Mouse (Mus musculus): ENCODE data around the gene Flvcr1. TPM values are rescaled to one million over a fixed set of nuclear protein-coding genes. Genes with fewer than 3 reads are reported as not detected.
A peak's percentile ranks its signal among the peaks of the same experiment; 100 is the strongest.
"Not testable (repeated sequence)": the region's sequence is repeated elsewhere in the genome, so short reads cannot be mapped to it uniquely, and the experiment has no call there.

Flvcr1 gene
- polyA plus RNA-seq, 1 experiment from 2014 or later, result 9.8 TPM

- H3K9ac ChIP-seq, result no peak within 1 kb of the TSS
- H3K36me3 ChIP-seq, result no peaks in the 10 kb centered on the region
- no peak within 1 kb of the TSS for H3K4me2 ChIP-seq (replicated peaks)
- WGBS, result 61% methylated on average over 6 of the region's 6 CpGs
- no peak within 1 kb of the TSS for H3K4me3 ChIP-seq (replicated peaks)
- peak; percentile 81 for ATAC-seq
- no peak within 1 kb of the TSS for H3K27ac ChIP-seq
- H3K4me1 ChIP-seq (replicated peaks), result no peaks in the 10 kb centered on the region
- H3K27me3 ChIP-seq (replicated peaks), result no peaks in the 10 kb centered on the region
- H3K9me3 ChIP-seq, result no peaks in the 10 kb centered on the region
Observed at GRCm38 (mm10) chr1:191036554-191037334, 10.8 kb upstream of the Flvcr1 start, which contains the start of gene Spata45. Gene Spata45, plus strand, starts transcription at chr1:191036639.

GRCm38 (mm10) chr1:191035649-191036048, 9.7 kb upstream of the Flvcr1 start:
- H3K9ac ChIP-seq, result no peak overlapping the region
- H3K9me3 ChIP-seq, result no peaks in the 10 kb centered on the region
- ATAC-seq, result no peak
- H3K27me3 ChIP-seq (replicated peaks), result no peaks in the 10 kb centered on the region
- 34% methylated on average over 4 of the region's 4 CpGs for WGBS
- no peaks in the 10 kb centered on the region for H3K4me1 ChIP-seq (replicated peaks)
- no peak overlapping the region for H3K4me2 ChIP-seq (replicated peaks)
- no peak overlapping the region for H3K4me3 ChIP-seq (replicated peaks)
- H3K27ac ChIP-seq, result no peak overlapping the region
- no peaks in the 10 kb centered on the region for H3K36me3 ChIP-seq

GRCm38 (mm10) chr1:191030922-191031425, 5.0 kb upstream of the Flvcr1 start:
- not testable (repeated sequence) for H3K27me3 ChIP-seq (replicated peaks)

GRCm38 (mm10) chr1:191030182-191030581, 4.2 kb upstream of the Flvcr1 start:
- H3K27me3 ChIP-seq (replicated peaks), result no peaks in the 10 kb centered on the region
- no peak overlapping the region for H3K4me3 ChIP-seq (replicated peaks)
- WGBS, result 68% methylated on average over 10 of the region's 10 CpGs
- H3K27ac ChIP-seq, result no peak overlapping the region
- H3K36me3 ChIP-seq, result no peaks in the 10 kb centered on the region
- no peak for ATAC-seq
- no peaks in the 10 kb centered on the region for H3K9me3 ChIP-seq
- H3K4me1 ChIP-seq (replicated peaks), result peaks cover 7% of the 10 kb centered on the region
- no peak overlapping the region for H3K9ac ChIP-seq
- H3K4me2 ChIP-seq (replicated peaks), result no peak overlapping the region

More at GRCm38 (mm10) chr1:191030922-191031425, 5.0 kb upstream of the Flvcr1 start:
- ATAC-seq; H3K9me3 ChIP-seq; H3K4me1 ChIP-seq (replicated peaks); H3K36me3 ChIP-seq; H3K4me3 ChIP-seq (replicated peaks); H3K9ac ChIP-seq; H3K4me2 ChIP-seq (replicated peaks); H3K27ac ChIP-seq: not testable (repeated sequence)
- WGBS, result 65% methylated on average over 6 of the region's 6 CpGs

- 0 out of 2 replicates have a peak, but pooled peaks cover 3% of the 10 kb centered on the region for H3K36me3 ChIP-seq
- peak overlapping the region; percentile 86 for H3K4me3 ChIP-seq (replicated peaks)
- peaks cover 12% of the 10 kb centered on the region for H3K4me1 ChIP-seq (replicated peaks)
- H3K27me3 ChIP-seq (replicated peaks), result no peaks in the 10 kb centered on the region
- peak; percentile 39 for ATAC-seq
- peak overlapping the region; percentile 84 for H3K9ac ChIP-seq
- WGBS, result 3% methylated on average over 66 of the region's 69 CpGs
- H3K27ac ChIP-seq, result peak overlapping the region; percentile 73
- peak overlapping the region; percentile 95 for H3K4me2 ChIP-seq (replicated peaks)
- H3K9me3 ChIP-seq, result no peaks in the 10 kb centered on the region
Observed at GRCm38 (mm10) chr1:191025016-191026012, 644 bp downstream of the Flvcr1 start.

GRCm38 (mm10) chr1:191023806-191024205, 2.2 kb downstream of the Flvcr1 start:
- not testable (repeated sequence) for H3K4me2 ChIP-seq (replicated peaks); ATAC-seq; H3K9me3 ChIP-seq; H3K27me3 ChIP-seq (replicated peaks); H3K27ac ChIP-seq; H3K4me3 ChIP-seq (replicated peaks); H3K9ac ChIP-seq; H3K36me3 ChIP-seq
- peaks cover 12% of the 10 kb centered on the region for H3K4me1 ChIP-seq (replicated peaks)
- 94% methylated on average over 6 of the region's 6 CpGs for WGBS

GRCm38 (mm10) chr1:191023140-191023539, 2.8 kb downstream of the Flvcr1 start:
- 0 out of 2 replicates have a peak, but pooled peaks cover 5% of the 10 kb centered on the region for H3K36me3 ChIP-seq
- no peak for ATAC-seq
- peaks cover 12% of the 10 kb centered on the region for H3K4me1 ChIP-seq (replicated peaks)
- no peak overlapping the region for H3K27ac ChIP-seq
- no peak overlapping the region for H3K9ac ChIP-seq
- H3K9me3 ChIP-seq, result no peaks in the 10 kb centered on the region
- H3K27me3 ChIP-seq (replicated peaks), result no peaks in the 10 kb centered on the region
- H3K4me3 ChIP-seq (replicated peaks), result no peak overlapping the region
- H3K4me2 ChIP-seq (replicated peaks), result no peak overlapping the region
- 73% methylated on average over 2 of the region's 2 CpGs for WGBS

GRCm38 (mm10) chr1:191021016-191021415, 4.9 kb downstream of the Flvcr1 start:
- no peak for ATAC-seq
- 88% methylated on average over 7 of the region's 7 CpGs for WGBS

GRCm38 (mm10) chr1:191020217-191020924, 5.6 kb downstream of the Flvcr1 start:
- Histone ChIP-seq H3K4me1 (replicated peaks) (peaks cover 7% of the 10 kb centered on the region), H3K27me3 (replicated peaks) (no peaks in the 10 kb centered on the region), H3K9ac (no peak overlapping the region), H3K27ac (no peak overlapping the region), H3K4me2 (replicated peaks) (no peak overlapping the region), H3K9me3 (no peaks in the 10 kb centered on the region), H3K4me3 (replicated peaks) (no peak overlapping the region), H3K36me3 (0 out of 2 replicates have a peak, but pooled peaks cover 5% of the 10 kb centered on the region)
- no peak for ATAC-seq
- WGBS, result 85% methylated on average over 3 of the region's 3 CpGs

More at GRCm38 (mm10) chr1:191021016-191021415, 4.9 kb downstream of the Flvcr1 start:
- Histone ChIP-seq H3K9me3 (no peaks in the 10 kb centered on the region), H3K4me3 (replicated peaks) (no peak overlapping the region), H3K27ac (no peak overlapping the region), H3K4me1 (replicated peaks) (peaks cover 7% of the 10 kb centered on the region), H3K36me3 (0 out of 2 replicates have a peak, but pooled peaks cover 5% of the 10 kb centered on the region), H3K27me3 (replicated peaks) (no peaks in the 10 kb centered on the region), H3K9ac (no peak overlapping the region), H3K4me2 (replicated peaks) (no peak overlapping the region)

- 88% methylated on average over 5 of the region's 5 CpGs for WGBS
- no peak overlapping the region for H3K27ac ChIP-seq
- peaks cover 2% of the 10 kb centered on the region; the same call in 1 of the 2 replicates for H3K4me1 ChIP-seq (replicated peaks)
- H3K4me2 ChIP-seq (replicated peaks), result no peak overlapping the region
- 0 out of 2 replicates have a peak, but pooled peaks cover 5% of the 10 kb centered on the region for H3K36me3 ChIP-seq
- H3K27me3 ChIP-seq (replicated peaks), result no peaks in the 10 kb centered on the region
- H3K9me3 ChIP-seq, result no peaks in the 10 kb centered on the region
- ATAC-seq, result no peak
- H3K4me3 ChIP-seq (replicated peaks), result no peak overlapping the region
- no peak overlapping the region for H3K9ac ChIP-seq
Observed at GRCm38 (mm10) chr1:191019803-191020202, 6.2 kb downstream of the Flvcr1 start.

GRCm38 (mm10) chr1:191014271-191014670, 11.7 kb downstream of the Flvcr1 start:
- no peaks in the 10 kb centered on the region for H3K4me1 ChIP-seq (replicated peaks)
- no peak overlapping the region for H3K4me3 ChIP-seq (replicated peaks)
- 95% methylated on average over 3 of the region's 3 CpGs for WGBS
- peaks cover 10% of the 10 kb centered on the region for H3K36me3 ChIP-seq
- H3K4me2 ChIP-seq (replicated peaks), result no peak overlapping the region
- no peaks in the 10 kb centered on the region for H3K9me3 ChIP-seq
- no peak for ATAC-seq
- H3K27me3 ChIP-seq (replicated peaks), result no peaks in the 10 kb centered on the region
- no peak overlapping the region for H3K9ac ChIP-seq
- no peak overlapping the region for H3K27ac ChIP-seq
